Mouse (Mus musculus): ENCODE measurements at regions not wholly inside any gene's neighbourhood (a gene's known extent, or its start where the extent isn't known, plus 50 kb on each side); places are given as distances from the start of the nearest gene placed in this dataset.

GRCm38 (mm10) chr10:98333411-98334067, 580.7 kb upstream of the Atp2b1 start:
- Histone ChIP-seq H3K36me3 (replicated peaks) (no peaks in the 10 kb centered on the region), H3K27ac (no peak overlapping the region), H3K27me3 (ENCODE audit: poor library complexity, severe bottlenecking) (no peaks in the 10 kb centered on the region), H3K4me3 (no peak overlapping the region), H3K9me3 (no peaks in the 10 kb centered on the region), H3K4me1 (no peaks in the 10 kb centered on the region)
- DNase-seq (ENCODE audit: extremely low spot score, low spot score), result no peak
- WGBS, result 74% methylated on average over 6 of the region's 6 CpGs

GRCm38 (mm10) chr10:98343827-98344226, 570.4 kb upstream of the Atp2b1 start:
- H3K36me3 ChIP-seq (replicated peaks), result no peaks in the 10 kb centered on the region
- WGBS, result 84% methylated on average over 5 of the region's 5 CpGs
- no peaks in the 10 kb centered on the region for H3K4me1 ChIP-seq
- H3K9me3 ChIP-seq, result no peaks in the 10 kb centered on the region
- H3K27ac ChIP-seq, result no peak overlapping the region
- no peak for DNase-seq (ENCODE audit: extremely low spot score, low spot score)
- no peak overlapping the region for H3K4me3 ChIP-seq
- no peaks in the 10 kb centered on the region for H3K27me3 ChIP-seq (ENCODE audit: poor library complexity, severe bottlenecking)

- 90% methylated on average over 5 of the region's 5 CpGs for WGBS
- no peak for DNase-seq (ENCODE audit: extremely low spot score, low spot score)
- no peaks in the 10 kb centered on the region for H3K27me3 ChIP-seq (ENCODE audit: poor library complexity, severe bottlenecking)
- no peaks in the 10 kb centered on the region for H3K36me3 ChIP-seq (replicated peaks)
- H3K9me3 ChIP-seq, result no peaks in the 10 kb centered on the region
- H3K27ac ChIP-seq, result no peak overlapping the region
- no peaks in the 10 kb centered on the region for H3K4me1 ChIP-seq
- H3K4me3 ChIP-seq, result no peak overlapping the region
Measured at GRCm38 (mm10) chr10:98349466-98349865, 564.7 kb upstream of the Atp2b1 start.

- 92% methylated on average over 6 of the region's 6 CpGs for WGBS
- Histone ChIP-seq H3K4me3 (no peak overlapping the region), H3K9me3 (no peaks in the 10 kb centered on the region), H3K27me3 (ENCODE audit: poor library complexity, severe bottlenecking) (no peaks in the 10 kb centered on the region), H3K36me3 (replicated peaks) (no peaks in the 10 kb centered on the region), H3K27ac (no peak overlapping the region), H3K4me1 (no peaks in the 10 kb centered on the region)
- DNase-seq (ENCODE audit: extremely low spot score, low spot score), result no peak
Measured at GRCm38 (mm10) chr10:98350318-98350926, 563.8 kb upstream of the Atp2b1 start.

- H3K36me3 ChIP-seq (replicated peaks), result no peaks in the 10 kb centered on the region
- no peaks in the 10 kb centered on the region for H3K27me3 ChIP-seq (ENCODE audit: poor library complexity, severe bottlenecking)
- no peak for DNase-seq (ENCODE audit: extremely low spot score, low spot score)
- no peaks in the 10 kb centered on the region for H3K9me3 ChIP-seq
- 90% methylated on average over 2 of the region's 2 CpGs for WGBS
- no peak overlapping the region for H3K4me3 ChIP-seq
- no peaks in the 10 kb centered on the region for H3K4me1 ChIP-seq
- no peak overlapping the region for H3K27ac ChIP-seq
Measured at GRCm38 (mm10) chr10:98352061-98352460, 562.1 kb upstream of the Atp2b1 start.

GRCm38 (mm10) chr10:98354486-98354885, 559.7 kb upstream of the Atp2b1 start:
- H3K9me3 ChIP-seq, result no peaks in the 10 kb centered on the region
- no peaks in the 10 kb centered on the region for H3K36me3 ChIP-seq (replicated peaks)
- WGBS, result 87% methylated on average over 2 of the region's 2 CpGs
- no peaks in the 10 kb centered on the region for H3K4me1 ChIP-seq
- H3K27me3 ChIP-seq (ENCODE audit: poor library complexity, severe bottlenecking), result no peaks in the 10 kb centered on the region
- no peak overlapping the region for H3K4me3 ChIP-seq
- no peak overlapping the region for H3K27ac ChIP-seq
- no peak for DNase-seq (ENCODE audit: extremely low spot score, low spot score)

GRCm38 (mm10) chr10:98364604-98365003, 549.6 kb upstream of the Atp2b1 start:
- WGBS, result 78% methylated on average over 2 of the region's 2 CpGs
- no peaks in the 10 kb centered on the region for H3K9me3 ChIP-seq
- H3K27ac ChIP-seq, result no peak overlapping the region

GRCm38 (mm10) chr10:98372561-98372960, 541.6 kb upstream of the Atp2b1 start:
- Histone ChIP-seq H3K4me3 (no peak overlapping the region), H3K27ac (no peak overlapping the region), H3K27me3 (ENCODE audit: poor library complexity, severe bottlenecking) (no peaks in the 10 kb centered on the region), H3K4me1 (no peaks in the 10 kb centered on the region), H3K36me3 (replicated peaks) (no peaks in the 10 kb centered on the region), H3K9me3 (no peaks in the 10 kb centered on the region)
- 68% methylated on average over 4 of the region's 4 CpGs for WGBS
- no peak for DNase-seq (ENCODE audit: extremely low spot score, low spot score)

More at GRCm38 (mm10) chr10:98364604-98365003, 549.6 kb upstream of the Atp2b1 start:
- H3K4me1 ChIP-seq, result no peaks in the 10 kb centered on the region
- no peak overlapping the region for H3K4me3 ChIP-seq
- no peaks in the 10 kb centered on the region for H3K36me3 ChIP-seq (replicated peaks)
- DNase-seq (ENCODE audit: extremely low spot score, low spot score), result no peak
- no peaks in the 10 kb centered on the region for H3K27me3 ChIP-seq (ENCODE audit: poor library complexity, severe bottlenecking)

- H3K4me3 ChIP-seq, result no peak overlapping the region
- H3K9me3 ChIP-seq, result no peaks in the 10 kb centered on the region
- 93% methylated on average over 3 of the region's 3 CpGs for WGBS
- no peaks in the 10 kb centered on the region for H3K4me1 ChIP-seq
- H3K27ac ChIP-seq, result no peak overlapping the region
- no peak for DNase-seq (ENCODE audit: extremely low spot score, low spot score)
- no peaks in the 10 kb centered on the region for H3K36me3 ChIP-seq (replicated peaks)
- no peaks in the 10 kb centered on the region for H3K27me3 ChIP-seq (ENCODE audit: poor library complexity, severe bottlenecking)
Measured at GRCm38 (mm10) chr10:98373314-98373713, 540.9 kb upstream of the Atp2b1 start.

- no peaks in the 10 kb centered on the region for H3K9me3 ChIP-seq
- H3K4me1 ChIP-seq, result no peaks in the 10 kb centered on the region
- no peak for DNase-seq (ENCODE audit: extremely low spot score, low spot score)
- H3K27me3 ChIP-seq (ENCODE audit: poor library complexity, severe bottlenecking), result no peaks in the 10 kb centered on the region
- no peak overlapping the region for H3K27ac ChIP-seq
- H3K4me3 ChIP-seq, result no peak overlapping the region
- no peaks in the 10 kb centered on the region for H3K36me3 ChIP-seq (replicated peaks)
Measured at GRCm38 (mm10) chr10:98374684-98375083, 539.5 kb upstream of the Atp2b1 start.

GRCm38 (mm10) chr10:98388543-98388942, 525.7 kb upstream of the Atp2b1 start:
- Histone ChIP-seq H3K36me3 (replicated peaks) (no peaks in the 10 kb centered on the region), H3K4me1 (no peaks in the 10 kb centered on the region), H3K9me3 (no peaks in the 10 kb centered on the region), H3K27ac (no peak overlapping the region), H3K4me3 (no peak overlapping the region), H3K27me3 (ENCODE audit: poor library complexity, severe bottlenecking) (no peaks in the 10 kb centered on the region)
- DNase-seq (ENCODE audit: extremely low spot score, low spot score), result no peak

- peak; percentile 36 for DNase-seq (ENCODE audit: extremely low spot score, low spot score)
- WGBS, result 21% methylated on average over 1 of the region's 1 CpGs
- peak overlapping the region; percentile 48; the same call in 1 of the 2 replicates for H3K27ac ChIP-seq
Measured at GRCm38 (mm10) chr10:98399864-98400263, 514.3 kb upstream of the Atp2b1 start.

GRCm38 (mm10) chr10:98417807-98418743, 496.1 kb upstream of the Atp2b1 start:
- Histone ChIP-seq H3K4me3 (no peak overlapping the region), H3K27ac (no peak overlapping the region), H3K27me3 (ENCODE audit: poor library complexity, severe bottlenecking) (no peaks in the 10 kb centered on the region), H3K36me3 (replicated peaks) (no peaks in the 10 kb centered on the region), H3K9me3 (no peaks in the 10 kb centered on the region), H3K4me1 (no peaks in the 10 kb centered on the region)
- 86% methylated on average over 16 of the region's 17 CpGs for WGBS
- no peak for DNase-seq (ENCODE audit: extremely low spot score, low spot score)

More at GRCm38 (mm10) chr10:98399864-98400263, 514.3 kb upstream of the Atp2b1 start:
- H3K27me3 ChIP-seq (ENCODE audit: poor library complexity, severe bottlenecking), result no peaks in the 10 kb centered on the region
- H3K4me1 ChIP-seq, result peaks cover 15% of the 10 kb centered on the region
- no peaks in the 10 kb centered on the region for H3K9me3 ChIP-seq
- H3K4me3 ChIP-seq, result no peak overlapping the region
- no peaks in the 10 kb centered on the region for H3K36me3 ChIP-seq (replicated peaks)

All from forebrain, embryonic 10.5 days (tissue).